Mouse (Mus musculus): ENCODE data around the gene Actl7b. TPM values are rescaled to one million over a fixed set of nuclear protein-coding genes. Genes with fewer than 3 reads are reported as not detected.

The Actl7b gene
- not detected in 2 replicates for polyA plus RNA-seq (2016; fragmentation: Nextera tagmentation; extraction: Ambion mirVana)

GRCm38 (mm10) chr4:56741041-56741493 lies at the start of gene Actl7b:
Actl7b (minus strand) TSS chr4:56741443.
- WGBS = 94% methylated on average over 13 of the region's 13 CpGs
- Histone ChIP-seq H3K36me3 (peaks cover 29% of the 10 kb centered on the region), H3K4me3 (no peak within 1 kb of the TSS), H3K9me3 (replicated peaks) (no peaks in the 10 kb centered on the region), H3K4me1 (no peaks in the 10 kb centered on the region), H3K27me3 (ENCODE audit: low read depth, poor library complexity, severe bottlenecking) (no peaks in the 10 kb centered on the region), H3K27ac (no peak within 1 kb of the TSS)
- DNase-seq (ENCODE audit: low spot score) = no peak

GRCm38 (mm10) chr4:56771065-56771464 lies 29.8 kb upstream of the Actl7b start:
- 79% methylated on average over 1 of the region's 1 CpGs for WGBS
- no peak for DNase-seq (ENCODE audit: low spot score)
- H3K4me1 ChIP-seq = no peaks in the 10 kb centered on the region
- peaks cover 100% of the 10 kb centered on the region for H3K36me3 ChIP-seq
- H3K27me3 ChIP-seq (ENCODE audit: low read depth, poor library complexity, severe bottlenecking) = no peaks in the 10 kb centered on the region
- H3K4me3 ChIP-seq = no peak overlapping the region
- H3K9me3 ChIP-seq (replicated peaks) = no peaks in the 10 kb centered on the region
- no peak overlapping the region for H3K27ac ChIP-seq

DNA sequence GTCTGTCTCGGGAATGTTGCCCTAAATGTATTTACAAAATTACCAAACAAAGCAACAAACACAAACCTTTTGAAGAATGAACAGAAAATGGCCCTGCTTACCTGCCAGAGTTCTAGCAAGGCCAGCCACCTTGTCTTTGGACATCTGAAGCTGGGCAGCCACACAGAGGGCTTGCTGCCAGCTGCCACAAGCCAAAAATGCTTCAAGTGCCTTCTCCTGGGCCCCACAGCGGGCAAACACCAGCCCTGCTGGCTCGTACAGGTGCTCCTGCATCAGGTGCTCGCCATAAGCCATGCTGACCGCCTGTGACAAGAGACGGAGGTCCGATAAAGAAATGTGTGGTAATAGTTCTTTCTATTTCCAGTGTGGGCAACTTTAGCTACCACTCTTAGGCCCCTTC lies 27.7 kb upstream of the Actl7b start:
- H3K36me3 ChIP-seq = peaks cover 100% of the 10 kb centered on the region
- no peaks in the 10 kb centered on the region for H3K4me1 ChIP-seq
- no peaks in the 10 kb centered on the region for H3K9me3 ChIP-seq (replicated peaks)
- H3K27me3 ChIP-seq (ENCODE audit: low read depth, poor library complexity, severe bottlenecking) = no peaks in the 10 kb centered on the region
- H3K27ac ChIP-seq = no peak overlapping the region
- 92% methylated on average over 7 of the region's 7 CpGs for WGBS
- no peak overlapping the region for H3K4me3 ChIP-seq
- DNase-seq (ENCODE audit: low spot score) = no peak

DNA sequence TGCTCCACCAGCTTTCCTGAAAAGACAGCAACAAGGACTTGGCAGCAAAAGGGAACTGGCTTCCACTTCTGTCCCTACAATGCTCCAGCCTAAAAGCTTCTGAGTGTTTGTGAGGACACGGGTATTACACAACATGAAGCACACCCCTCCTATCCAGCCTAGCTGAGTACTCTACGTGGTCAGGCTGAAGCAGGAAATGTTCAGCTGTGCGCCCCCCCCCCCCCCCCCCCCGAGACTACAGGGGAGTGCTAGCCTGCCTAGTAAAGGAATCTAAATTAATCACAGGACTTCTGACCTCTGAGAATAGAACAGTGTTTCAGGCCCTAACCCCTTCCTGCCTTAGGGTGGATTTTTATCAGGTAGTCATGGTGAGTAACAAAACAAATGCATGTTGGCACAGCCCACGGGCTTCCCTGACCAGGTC lies 26.6 kb upstream of the Actl7b start:
- H3K4me1 ChIP-seq = no peaks in the 10 kb centered on the region
- 82% methylated on average over 5 of the region's 5 CpGs for WGBS
- H3K9me3 ChIP-seq (replicated peaks) = no peaks in the 10 kb centered on the region
- DNase-seq (ENCODE audit: low spot score) = no peak
- peaks cover 100% of the 10 kb centered on the region for H3K36me3 ChIP-seq
- H3K27ac ChIP-seq = no peak overlapping the region
- H3K27me3 ChIP-seq (ENCODE audit: low read depth, poor library complexity, severe bottlenecking) = no peaks in the 10 kb centered on the region
- no peak overlapping the region for H3K4me3 ChIP-seq

- Histone ChIP-seq H3K27ac (no peak overlapping the region), H3K4me3 (no peak overlapping the region), H3K4me1 (no peaks in the 10 kb centered on the region), H3K9me3 (replicated peaks) (no peaks in the 10 kb centered on the region), H3K36me3 (peaks cover 100% of the 10 kb centered on the region), H3K27me3 (ENCODE audit: low read depth, poor library complexity, severe bottlenecking) (no peaks in the 10 kb centered on the region)
- 97% methylated on average over 1 of the region's 1 CpGs for WGBS
- no peak for DNase-seq (ENCODE audit: low spot score)
These were observed 16.4 kb upstream of the Actl7b start for GRCm38 (mm10) chr4:56757693-56758092.

- no peaks in the 10 kb centered on the region for H3K27me3 ChIP-seq (ENCODE audit: low read depth, poor library complexity, severe bottlenecking)
- WGBS = 94% methylated on average over 10 of the region's 10 CpGs
These were observed 15.8 kb upstream of the Actl7b start for GRCm38 (mm10) chr4:56756966-56757600.

GRCm38 (mm10) chr4:56756021-56756420 lies 14.8 kb upstream of the Actl7b start:
- no peak overlapping the region for H3K27ac ChIP-seq
- H3K27me3 ChIP-seq (ENCODE audit: low read depth, poor library complexity, severe bottlenecking) = no peaks in the 10 kb centered on the region
- peaks cover 97% of the 10 kb centered on the region for H3K36me3 ChIP-seq
- no peaks in the 10 kb centered on the region for H3K4me1 ChIP-seq
- H3K4me3 ChIP-seq = no peak overlapping the region
- no peak for DNase-seq (ENCODE audit: low spot score)
- 94% methylated on average over 5 of the region's 5 CpGs for WGBS
- no peaks in the 10 kb centered on the region for H3K9me3 ChIP-seq (replicated peaks)

More at GRCm38 (mm10) chr4:56756966-56757600, 15.8 kb upstream of the Actl7b start:
- Histone ChIP-seq H3K9me3 (replicated peaks) (no peaks in the 10 kb centered on the region), H3K36me3 (peaks cover 97% of the 10 kb centered on the region), H3K4me3 (no peak overlapping the region), H3K4me1 (no peaks in the 10 kb centered on the region), H3K27ac (no peak overlapping the region)
- DNase-seq (ENCODE audit: low spot score) = no peak

GRCm38 (mm10) chr4:56747456-56747855 lies 6.2 kb upstream of the Actl7b start:
- WGBS = 96% methylated on average over 9 of the region's 9 CpGs
- Histone ChIP-seq H3K4me3 (no peak overlapping the region), H3K9me3 (replicated peaks) (no peaks in the 10 kb centered on the region), H3K4me1 (no peaks in the 10 kb centered on the region), H3K27ac (no peak overlapping the region), H3K36me3 (peaks cover 89% of the 10 kb centered on the region), H3K27me3 (ENCODE audit: low read depth, poor library complexity, severe bottlenecking) (no peaks in the 10 kb centered on the region)
- DNase-seq (ENCODE audit: low spot score) = no peak

GRCm38 (mm10) chr4:56746345-56746744 lies 5.1 kb upstream of the Actl7b start:
- no peak for DNase-seq (ENCODE audit: low spot score)
- WGBS = 98% methylated on average over 2 of the region's 2 CpGs
- H3K9me3 ChIP-seq (replicated peaks) = no peaks in the 10 kb centered on the region
- H3K27ac ChIP-seq = no peak overlapping the region
- no peaks in the 10 kb centered on the region for H3K27me3 ChIP-seq (ENCODE audit: low read depth, poor library complexity, severe bottlenecking)
- peaks cover 80% of the 10 kb centered on the region for H3K36me3 ChIP-seq
- H3K4me1 ChIP-seq = no peaks in the 10 kb centered on the region
- no peak overlapping the region for H3K4me3 ChIP-seq

GRCm38 (mm10) chr4:56743363-56744195 lies 2.3 kb upstream of the Actl7b start, which contains the start of gene Actl7a:
Actl7a (plus strand) TSS chr4:56743413.
- WGBS = 98% methylated on average over 21 of the region's 21 CpGs
- Histone ChIP-seq H3K4me1 (no peaks in the 10 kb centered on the region), H3K4me3 (no peak within 1 kb of the TSS), H3K27ac (no peak within 1 kb of the TSS), H3K9me3 (replicated peaks) (no peaks in the 10 kb centered on the region), H3K27me3 (ENCODE audit: low read depth, poor library complexity, severe bottlenecking) (no peaks in the 10 kb centered on the region), H3K36me3 (peaks cover 53% of the 10 kb centered on the region)
- DNase-seq (ENCODE audit: low spot score) = no peak

DNA sequence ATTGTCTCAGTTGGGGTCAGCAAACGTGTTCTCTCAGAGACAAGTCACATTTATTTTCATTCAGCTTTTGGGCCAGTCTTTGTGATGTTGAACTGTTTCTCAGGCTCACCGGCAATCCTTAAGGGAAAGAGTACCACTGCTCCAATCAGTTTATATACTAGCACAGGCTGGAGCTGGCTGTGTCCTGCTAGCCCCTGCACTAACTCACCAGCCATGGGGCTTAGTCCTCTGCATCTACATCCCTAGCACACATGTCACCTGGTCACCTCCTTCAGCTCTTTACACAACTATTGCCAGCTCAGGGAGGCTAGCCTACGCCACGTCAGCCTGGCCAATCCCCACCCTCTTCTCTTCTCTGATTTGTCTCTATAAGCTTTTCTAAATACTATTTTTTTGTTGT lies 1.5 kb upstream of the Actl7b start:
- H3K4me1 ChIP-seq = no peaks in the 10 kb centered on the region
- no peak for DNase-seq (ENCODE audit: low spot score)
- no peak overlapping the region for H3K4me3 ChIP-seq

GRCm38 (mm10) chr4:56740611-56741010 lies 632 bp downstream of the Actl7b start:
- 96% methylated on average over 20 of the region's 20 CpGs for WGBS
- H3K4me3 ChIP-seq = no peak overlapping the region
- H3K9me3 ChIP-seq (replicated peaks) = no peaks in the 10 kb centered on the region
- no peaks in the 10 kb centered on the region for H3K27me3 ChIP-seq (ENCODE audit: low read depth, poor library complexity, severe bottlenecking)
- DNase-seq (ENCODE audit: low spot score) = no peak
- H3K36me3 ChIP-seq = peaks cover 24% of the 10 kb centered on the region
- no peaks in the 10 kb centered on the region for H3K4me1 ChIP-seq
- no peak overlapping the region for H3K27ac ChIP-seq

More for the DNA sequence above, 1.5 kb upstream of the Actl7b start:
- Histone ChIP-seq H3K9me3 (replicated peaks) (no peaks in the 10 kb centered on the region), H3K27me3 (ENCODE audit: low read depth, poor library complexity, severe bottlenecking) (no peaks in the 10 kb centered on the region), H3K36me3 (peaks cover 45% of the 10 kb centered on the region), H3K27ac (no peak overlapping the region)
- WGBS = 90% methylated on average over 4 of the region's 4 CpGs

DNA sequence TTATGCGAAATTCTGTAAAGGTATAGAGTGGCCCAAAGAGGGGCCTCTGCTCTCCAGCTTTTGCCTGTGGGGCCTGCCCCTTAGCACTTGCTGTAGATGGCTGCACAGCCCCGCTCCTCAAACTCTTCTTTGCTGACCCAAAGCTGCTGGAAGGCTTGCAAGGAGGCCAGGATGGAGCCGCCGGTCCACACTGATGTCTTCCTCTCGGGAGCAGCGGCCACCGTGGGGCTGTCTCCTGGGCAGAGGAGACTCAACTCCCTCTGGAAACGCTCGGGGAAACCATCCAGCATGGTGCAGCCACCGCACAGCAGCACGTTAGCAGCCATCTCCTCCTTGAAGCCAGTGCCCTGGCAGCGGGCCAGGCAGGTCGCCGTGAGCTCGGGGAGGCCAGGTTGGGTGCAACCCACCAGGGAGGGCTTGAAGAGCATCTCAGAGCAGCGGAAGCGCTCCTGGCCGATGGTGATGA lies 1.2 kb downstream of the Actl7b start, which contains the start of gene Gm26657:
Gene Gm26657, plus strand, starts transcription at position 51 of the 466 bp plus-strand sequence.
- no peaks in the 10 kb centered on the region for H3K27me3 ChIP-seq (ENCODE audit: low read depth, poor library complexity, severe bottlenecking)
- 87% methylated on average over 18 of the region's 18 CpGs for WGBS
- no peak within 1 kb of the TSS for H3K27ac ChIP-seq
- no peaks in the 10 kb centered on the region for H3K9me3 ChIP-seq (replicated peaks)
- DNase-seq (ENCODE audit: low spot score) = no peak
- H3K4me1 ChIP-seq = no peaks in the 10 kb centered on the region
- H3K36me3 ChIP-seq = peaks cover 18% of the 10 kb centered on the region
- H3K4me3 ChIP-seq = no peak within 1 kb of the TSS

Data from limb, embryonic 10.5 days (tissue).